Mouse (Mus musculus) kidney, adult 2 months (tissue): ENCODE measurements around the gene Stfa1.

Source experiments
- CTCF ChIP-seq: fragments of 200-500 bp; conservative IDR thresholded peaks from 2 replicates; pipeline ENCODE4 v1.5.1; 2011; ENCODE audit warnings: low read depth, mild to moderate bottlenecking, control low read depth, low read length, moderate library complexity, mixed read lengths; ENCODE audit not compliant: insufficient read depth, insufficient read length
- POLR2A ChIP-seq: fragments of 200-500 bp; IDR thresholded peaks from one replicate; pipeline ENCODE4 v1.6.1; 2011; ENCODE audit warnings: low read depth, low read length, control low read depth

GRCm38 (mm10) chr16:36289140-36289539 lies 12.4 kb downstream of the Stfa1 start:
- no peak for TF ChIP-seq CTCF
- TF ChIP-seq POLR2A = no peak
